Mouse (Mus musculus): ENCODE data around the gene Sfxn2. TPM values are rescaled to one million over a fixed set of nuclear protein-coding genes. Genes with fewer than 3 reads are reported as not detected.

Sfxn2 gene
- polyA plus RNA-seq, 1 experiment = 6.5 TPM

DNA sequence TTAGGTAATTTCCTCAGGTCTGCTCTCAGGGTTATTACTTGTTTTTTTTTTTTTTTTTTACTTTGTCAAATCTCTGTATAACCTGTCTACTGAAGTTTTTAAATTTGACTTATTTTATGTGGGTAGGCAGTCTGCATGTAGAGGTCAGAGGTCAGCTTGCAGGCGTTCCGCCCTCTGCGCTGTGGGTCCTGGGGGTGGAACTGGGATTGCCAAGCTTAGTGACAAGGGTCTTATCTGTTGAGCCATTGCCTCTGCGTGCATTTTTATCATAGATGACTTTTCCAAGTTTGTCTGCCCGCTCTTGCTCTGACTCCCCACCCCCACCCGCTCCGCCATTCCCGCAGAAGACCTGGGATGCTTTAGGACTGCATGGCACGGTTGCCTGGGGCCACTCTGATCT lies 62.6 kb downstream of the Sfxn2 start:
- WGBS = 95% methylated on average over 9 of the region's 9 CpGs
- no peak overlapping the region for H3K4me3 ChIP-seq (ENCODE audit: control insufficient read depth, insufficient read depth, low read length)
- H3K36me3 ChIP-seq (ENCODE audit: control insufficient read depth, insufficient read depth, low read length) = peaks cover 3% of the 10 kb centered on the region; the same call in 1 of the 2 replicates
- DNase-seq = no peak
- TF ChIP-seq POLR2A (IDR thresholded peaks at IDR 0.05; ENCODE audit: control insufficient read depth, extremely low read depth, insufficient read depth, low read length, poor library complexity) (no peak), CTCF (IDR thresholded peaks at IDR 0.05; ENCODE audit: borderline replicate concordance, control insufficient read depth, extremely low read depth, insufficient read depth, low read length, poor library complexity) (no peak)
- no peaks in the 10 kb centered on the region for H3K27me3 ChIP-seq (ENCODE audit: control insufficient read depth, insufficient read depth, low read length)
- peaks cover 10% of the 10 kb centered on the region for H3K4me1 ChIP-seq (replicated peaks; ENCODE audit: control insufficient read depth, insufficient read depth, low read length)
- H3K27ac ChIP-seq (ENCODE audit: control insufficient read depth, insufficient read depth, low read length) = no peak overlapping the region

DNA sequence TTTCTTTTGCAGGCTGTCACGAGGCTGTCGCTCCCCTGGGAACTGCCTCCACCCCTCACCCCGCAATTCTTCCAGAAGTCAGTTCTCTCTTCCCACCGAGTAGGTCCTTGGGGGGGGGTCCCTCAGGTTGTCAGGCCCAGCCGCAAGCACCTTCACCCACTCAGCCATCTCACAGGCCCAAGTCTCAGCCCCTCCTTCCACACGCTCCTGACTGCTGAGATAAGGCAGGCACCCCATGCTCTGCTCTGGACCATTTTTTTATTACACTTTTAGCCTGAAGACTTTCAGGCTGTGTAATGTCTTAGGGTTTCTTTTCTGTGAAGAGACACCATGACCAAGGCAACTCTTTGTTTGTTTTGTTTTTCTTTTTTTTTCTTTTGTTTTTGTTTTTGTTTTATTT lies 64.4 kb downstream of the Sfxn2 start:
- peaks cover 24% of the 10 kb centered on the region for H3K4me1 ChIP-seq (replicated peaks; ENCODE audit: control insufficient read depth, insufficient read depth, low read length)
- peaks cover 3% of the 10 kb centered on the region; the same call in 1 of the 2 replicates for H3K36me3 ChIP-seq (ENCODE audit: control insufficient read depth, insufficient read depth, low read length)
- no peak overlapping the region for H3K27ac ChIP-seq (ENCODE audit: control insufficient read depth, insufficient read depth, low read length)
- 96% methylated on average over 6 of the region's 6 CpGs for WGBS
- H3K27me3 ChIP-seq (ENCODE audit: control insufficient read depth, insufficient read depth, low read length) = no peaks in the 10 kb centered on the region
- TF ChIP-seq POLR2A (IDR thresholded peaks at IDR 0.05; ENCODE audit: control insufficient read depth, extremely low read depth, insufficient read depth, low read length, poor library complexity) (no peak), CTCF (IDR thresholded peaks at IDR 0.05; ENCODE audit: borderline replicate concordance, control insufficient read depth, extremely low read depth, insufficient read depth, low read length, poor library complexity) (no peak)
- no peak overlapping the region for H3K4me3 ChIP-seq (ENCODE audit: control insufficient read depth, insufficient read depth, low read length)
- DNase-seq = no peak

DNA sequence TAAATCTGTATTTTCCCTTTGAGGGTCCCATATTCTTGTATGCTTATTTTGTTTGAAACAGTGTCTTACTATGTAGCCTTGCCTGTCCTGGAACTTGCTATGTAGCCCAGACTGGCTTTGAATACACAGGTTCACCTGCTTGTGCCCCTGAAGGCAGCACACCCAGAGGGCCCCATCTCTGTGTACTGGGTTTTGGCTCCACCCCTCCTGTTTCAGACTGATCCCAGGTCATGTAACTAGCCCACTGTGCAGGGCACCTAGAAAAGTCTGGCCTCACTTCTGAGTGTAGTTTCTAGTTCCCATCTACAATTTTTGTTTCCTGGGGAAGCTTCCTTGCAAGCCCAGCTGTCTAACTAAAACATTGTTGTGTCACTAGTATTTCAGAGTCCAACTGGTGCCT lies 65.9 kb downstream of the Sfxn2 start:
- no peak for DNase-seq
- Histone ChIP-seq H3K4me1 (replicated peaks; ENCODE audit: control insufficient read depth, insufficient read depth, low read length) (peaks cover 24% of the 10 kb centered on the region), H3K4me3 (ENCODE audit: control insufficient read depth, insufficient read depth, low read length) (no peak overlapping the region), H3K27ac (ENCODE audit: control insufficient read depth, insufficient read depth, low read length) (peak overlapping the region; percentile 5; the same call in 1 of the 2 replicates), H3K36me3 (ENCODE audit: control insufficient read depth, insufficient read depth, low read length) (peaks cover 3% of the 10 kb centered on the region; the same call in 1 of the 2 replicates), H3K27me3 (ENCODE audit: control insufficient read depth, insufficient read depth, low read length) (no peaks in the 10 kb centered on the region)
- TF ChIP-seq POLR2A (IDR thresholded peaks at IDR 0.05; ENCODE audit: control insufficient read depth, extremely low read depth, insufficient read depth, low read length, poor library complexity) (no peak), CTCF (IDR thresholded peaks at IDR 0.05; ENCODE audit: borderline replicate concordance, control insufficient read depth, extremely low read depth, insufficient read depth, low read length, poor library complexity) (no peak)

DNA sequence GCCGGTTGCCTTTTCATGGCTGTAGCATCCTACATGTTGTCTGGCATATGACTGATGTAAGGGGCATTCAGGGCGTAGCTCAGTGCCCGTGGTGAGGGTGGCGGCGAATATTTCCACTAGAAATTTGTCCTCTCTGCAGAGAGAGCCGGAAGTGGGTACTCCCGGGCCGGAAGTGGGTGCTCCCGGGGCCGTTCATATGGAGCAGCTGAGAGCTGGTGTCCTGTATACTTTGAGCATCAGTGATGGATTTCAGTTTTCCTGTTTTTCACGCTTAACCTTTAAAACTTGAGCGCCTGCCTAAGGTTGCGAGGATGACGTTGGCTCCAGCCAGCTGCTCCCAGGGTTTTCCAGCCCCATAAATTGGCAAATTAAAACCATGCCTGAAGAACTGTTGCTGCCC lies 66.3 kb downstream of the Sfxn2 start:
- 80% methylated on average over 14 of the region's 14 CpGs for WGBS

DNA sequence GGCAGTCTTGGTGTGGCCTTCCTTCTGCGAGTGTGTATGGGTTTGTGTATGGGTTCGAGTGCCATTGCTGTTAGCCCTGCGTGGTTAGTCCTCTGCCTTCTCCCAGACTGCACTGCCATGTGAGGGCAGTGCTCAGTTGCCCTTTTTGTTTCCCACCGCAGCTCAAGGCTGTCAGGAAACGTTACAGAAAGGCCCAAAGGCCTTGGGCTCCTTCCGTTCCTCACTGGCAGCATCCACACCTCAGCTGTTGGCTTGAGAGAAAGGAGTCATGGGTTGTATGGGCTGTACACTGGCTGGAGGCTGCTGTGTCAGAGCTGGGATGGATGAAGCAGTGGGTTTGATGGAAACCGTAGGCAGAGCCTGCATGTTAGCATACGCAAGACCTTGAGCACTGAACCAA lies 67.6 kb downstream of the Sfxn2 start:
- no peak for DNase-seq
- TF ChIP-seq CTCF (IDR thresholded peaks at IDR 0.05; ENCODE audit: borderline replicate concordance, control insufficient read depth, extremely low read depth, insufficient read depth, low read length, poor library complexity) = no peak
- no peak for TF ChIP-seq POLR2A (IDR thresholded peaks at IDR 0.05; ENCODE audit: control insufficient read depth, extremely low read depth, insufficient read depth, low read length, poor library complexity)
- Histone ChIP-seq H3K4me1 (replicated peaks; ENCODE audit: control insufficient read depth, insufficient read depth, low read length) (peaks cover 38% of the 10 kb centered on the region), H3K4me3 (ENCODE audit: control insufficient read depth, insufficient read depth, low read length) (no peak overlapping the region), H3K36me3 (ENCODE audit: control insufficient read depth, insufficient read depth, low read length) (peaks cover 15% of the 10 kb centered on the region), H3K27me3 (ENCODE audit: control insufficient read depth, insufficient read depth, low read length) (no peaks in the 10 kb centered on the region), H3K27ac (ENCODE audit: control insufficient read depth, insufficient read depth, low read length) (no peak overlapping the region)
- 89% methylated on average over 8 of the region's 8 CpGs for WGBS

More for the DNA sequence above, 66.3 kb downstream of the Sfxn2 start:
- no peak for DNase-seq
- H3K4me3 ChIP-seq (ENCODE audit: control insufficient read depth, insufficient read depth, low read length) = no peak overlapping the region
- H3K4me1 ChIP-seq (replicated peaks; ENCODE audit: control insufficient read depth, insufficient read depth, low read length) = peaks cover 26% of the 10 kb centered on the region
- peaks cover 7% of the 10 kb centered on the region; the same call in 1 of the 2 replicates for H3K36me3 ChIP-seq (ENCODE audit: control insufficient read depth, insufficient read depth, low read length)
- H3K27me3 ChIP-seq (ENCODE audit: control insufficient read depth, insufficient read depth, low read length) = no peaks in the 10 kb centered on the region
- no peak for TF ChIP-seq POLR2A (IDR thresholded peaks at IDR 0.05; ENCODE audit: control insufficient read depth, extremely low read depth, insufficient read depth, low read length, poor library complexity)
- peak overlapping the region; percentile 5; the same call in 1 of the 2 replicates for H3K27ac ChIP-seq (ENCODE audit: control insufficient read depth, insufficient read depth, low read length)

DNA sequence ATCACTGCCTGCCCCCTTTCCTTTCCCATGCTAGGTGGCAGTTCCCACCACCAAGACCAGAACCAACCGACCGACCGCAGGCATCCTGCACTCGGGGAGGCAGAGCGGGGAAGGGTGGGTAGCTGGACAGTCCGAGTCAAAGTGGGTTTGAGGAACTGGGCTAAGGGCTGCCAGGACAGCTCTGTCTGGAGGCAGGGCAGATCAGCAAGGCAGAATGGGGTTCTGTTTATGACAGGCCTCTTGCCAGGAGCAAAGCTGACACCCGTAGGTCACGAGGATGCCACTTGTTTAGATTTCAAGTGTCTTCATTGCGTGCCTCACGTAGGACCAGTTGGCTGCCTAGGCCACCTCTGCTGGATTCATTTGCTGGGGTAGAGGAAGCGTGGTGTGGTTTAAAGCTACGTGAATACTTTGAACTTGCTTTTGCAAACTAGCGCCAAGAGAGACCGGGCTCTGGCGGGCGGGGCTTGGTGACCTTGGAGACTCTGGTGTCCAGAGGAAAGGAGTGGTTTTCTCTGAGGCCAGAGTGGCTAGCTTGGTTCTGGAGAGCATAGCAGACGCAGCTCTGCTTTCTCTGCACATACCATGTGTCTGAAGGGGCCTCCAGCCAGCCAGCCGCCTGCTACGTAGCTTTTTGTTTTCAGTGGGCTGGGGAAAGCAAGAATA lies 68.4 kb downstream of the Sfxn2 start:
- Histone ChIP-seq H3K4me1 (replicated peaks; ENCODE audit: control insufficient read depth, insufficient read depth, low read length) (peaks cover 45% of the 10 kb centered on the region), H3K27me3 (ENCODE audit: control insufficient read depth, insufficient read depth, low read length) (no peaks in the 10 kb centered on the region), H3K27ac (ENCODE audit: control insufficient read depth, insufficient read depth, low read length) (no peak overlapping the region; the same call in 1 of the 2 replicates), H3K4me3 (ENCODE audit: control insufficient read depth, insufficient read depth, low read length) (no peak overlapping the region), H3K36me3 (ENCODE audit: control insufficient read depth, insufficient read depth, low read length) (peaks cover 15% of the 10 kb centered on the region)
- no peak for TF ChIP-seq CTCF (IDR thresholded peaks at IDR 0.05; ENCODE audit: borderline replicate concordance, control insufficient read depth, extremely low read depth, insufficient read depth, low read length, poor library complexity)
- no peak for TF ChIP-seq POLR2A (IDR thresholded peaks at IDR 0.05; ENCODE audit: control insufficient read depth, extremely low read depth, insufficient read depth, low read length, poor library complexity)
- WGBS = 44% methylated on average over 19 of the region's 19 CpGs
- DNase-seq = no peak

All from thymus, adult 2 months (tissue).